Mouse (Mus musculus): Measurements from ENCODE around the gene Nat10. TPM values are rescaled to one million over a fixed set of nuclear protein-coding genes. Genes with fewer than 3 reads are reported as not detected.

Nat10 gene
- polyA plus RNA-seq, 1 experiment from 2014 or later = 38.5 TPM

- H3K4me3 ChIP-seq (ENCODE audit: low read depth, low read length) = no peak overlapping the region
- 73% methylated on average over 2 of the region's 2 CpGs for WGBS
- H3K9ac ChIP-seq (ENCODE audit: low read length) = no peak overlapping the region
- no peak overlapping the region for H3K4me2 ChIP-seq (ENCODE audit: low read depth, low read length, severe bottlenecking)
- no peaks in the 10 kb centered on the region for H3K36me3 ChIP-seq (ENCODE audit: control insufficient read depth, insufficient read depth, low read length)
- H3K27me3 ChIP-seq (ENCODE audit: control insufficient read depth, insufficient read depth, low read length) = no peaks in the 10 kb centered on the region
- ATAC-seq (replicated peaks; ENCODE audit: low FRiP score) = no peak
- no peaks in the 10 kb centered on the region for H3K9me3 ChIP-seq (ENCODE audit: control insufficient read depth, low read length)
- H3K4me1 ChIP-seq (replicated peaks; ENCODE audit: control insufficient read depth, insufficient read depth, low read length) = no peaks in the 10 kb centered on the region; the same call in 1 of the 2 replicates
- H3K27ac ChIP-seq (ENCODE audit: low read depth, low read length) = no peak overlapping the region
- DNase-seq (ENCODE audit: low spot score) = no peak
These were observed 84.3 kb downstream of the Nat10 start for GRCm38 (mm10) chr2:103676808-103677207.

- Histone ChIP-seq H3K9me3 (ENCODE audit: control insufficient read depth, low read length) (no peaks in the 10 kb centered on the region), H3K4me1 (replicated peaks; ENCODE audit: control insufficient read depth, insufficient read depth, low read length) (no peaks in the 10 kb centered on the region; the same call in 1 of the 2 replicates), H3K4me3 (ENCODE audit: low read depth, low read length) (no peak overlapping the region), H3K9ac (ENCODE audit: low read length) (no peak overlapping the region), H3K27ac (ENCODE audit: low read depth, low read length) (no peak overlapping the region), H3K4me2 (ENCODE audit: low read depth, low read length, severe bottlenecking) (no peak overlapping the region), H3K36me3 (ENCODE audit: control insufficient read depth, insufficient read depth, low read length) (no peaks in the 10 kb centered on the region), H3K27me3 (ENCODE audit: control insufficient read depth, insufficient read depth, low read length) (no peaks in the 10 kb centered on the region)
- DNase-seq (ENCODE audit: low spot score) (no peak), ATAC-seq (replicated peaks; ENCODE audit: low FRiP score) (no peak)
- 89% methylated on average over 5 of the region's 5 CpGs for WGBS
These were observed 85.7 kb downstream of the Nat10 start for GRCm38 (mm10) chr2:103675391-103675790.

- Histone ChIP-seq H3K4me2 (ENCODE audit: low read depth, low read length, severe bottlenecking) (no peak overlapping the region), H3K27ac (ENCODE audit: low read depth, low read length) (no peak overlapping the region), H3K36me3 (ENCODE audit: control insufficient read depth, insufficient read depth, low read length) (no peaks in the 10 kb centered on the region), H3K4me1 (replicated peaks; ENCODE audit: control insufficient read depth, insufficient read depth, low read length) (peaks cover 6% of the 10 kb centered on the region; the same call in 1 of the 2 replicates), H3K27me3 (ENCODE audit: control insufficient read depth, insufficient read depth, low read length) (no peaks in the 10 kb centered on the region), H3K9me3 (ENCODE audit: control insufficient read depth, low read length) (no peaks in the 10 kb centered on the region), H3K9ac (ENCODE audit: low read length) (no peak overlapping the region), H3K4me3 (ENCODE audit: low read depth, low read length) (no peak overlapping the region)
- 92% methylated on average over 4 of the region's 4 CpGs for WGBS
- no peak for ATAC-seq (replicated peaks; ENCODE audit: low FRiP score)
- no peak for DNase-seq (ENCODE audit: low spot score)
These were observed 87.5 kb downstream of the Nat10 start for GRCm38 (mm10) chr2:103673609-103674008.

GRCm38 (mm10) chr2:103672573-103673119, 88.4 kb downstream of the Nat10 start:
- H3K4me3 ChIP-seq (ENCODE audit: low read depth, low read length) = no peak overlapping the region
- no peak overlapping the region for H3K9ac ChIP-seq (ENCODE audit: low read length)
- no peaks in the 10 kb centered on the region for H3K36me3 ChIP-seq (ENCODE audit: control insufficient read depth, insufficient read depth, low read length)
- ATAC-seq (replicated peaks; ENCODE audit: low FRiP score) (no peak), DNase-seq (ENCODE audit: low spot score) (no peak)
- no peak overlapping the region for H3K4me2 ChIP-seq (ENCODE audit: low read depth, low read length, severe bottlenecking)
- peaks cover 9% of the 10 kb centered on the region; the same call in 1 of the 2 replicates for H3K4me1 ChIP-seq (replicated peaks; ENCODE audit: control insufficient read depth, insufficient read depth, low read length)
- H3K9me3 ChIP-seq (ENCODE audit: control insufficient read depth, low read length) = no peaks in the 10 kb centered on the region
- no peak overlapping the region for H3K27ac ChIP-seq (ENCODE audit: low read depth, low read length)
- H3K27me3 ChIP-seq (ENCODE audit: control insufficient read depth, insufficient read depth, low read length) = no peaks in the 10 kb centered on the region
- WGBS = 82% methylated on average over 7 of the region's 7 CpGs

Other genes starting within 250 kb of the Nat10 start
- 14.1 and 15.9 TPM in 2 replicates for gene Abtb2, start 195.0 kb downstream of the Nat10 start, polyA plus RNA-seq (2014; fragmentation: Nextera tagmentation; extraction: Ambion mirVana)
- 638 and 649 TPM in 2 replicates for gene Caprin1, start 36.4 kb upstream of the Nat10 start, polyA plus RNA-seq (2014; fragmentation: Nextera tagmentation; extraction: Ambion mirVana)
- gene Lmo2, start 196.7 kb upstream of the Nat10 start, polyA plus RNA-seq (2014; fragmentation: Nextera tagmentation; extraction: Ambion mirVana) = 41.0 and 41.9 TPM in 2 replicates

All from forebrain, embryonic 11.5 days (tissue).